Mouse (Mus musculus): ENCODE measurements at regions not wholly inside any gene's neighbourhood (a gene's known extent, or its start where the extent isn't known, plus 50 kb on each side); places are given as distances from the start of the nearest gene placed in this dataset.

DNA sequence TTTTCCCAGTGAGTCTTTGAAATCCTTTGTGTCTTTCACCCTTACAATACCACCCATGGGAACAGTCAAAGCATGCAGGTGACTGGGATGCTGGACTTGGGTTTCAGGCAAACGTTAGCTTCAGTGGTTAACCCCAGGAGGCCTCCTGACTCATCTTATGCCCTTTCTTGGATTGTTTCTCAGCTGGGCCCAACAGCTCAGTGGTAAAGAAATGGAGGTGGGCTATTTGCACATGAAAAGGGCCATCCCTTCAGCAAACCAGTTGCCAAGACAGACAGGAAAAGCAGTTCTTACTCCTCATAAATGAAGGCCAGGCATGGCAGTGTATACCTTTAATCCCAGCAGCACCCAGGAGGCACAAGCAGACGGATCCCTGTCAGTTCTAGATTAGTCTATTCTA, 77.4 kb upstream of the Epcam start:
- no peak overlapping the region for H3K4me3 ChIP-seq (ENCODE audit: insufficient read depth in 1 of 2, low read depth in 1 of 2, low read length in 2 of 2, poor library complexity in 1 of 2, severe bottlenecking in 1 of 2)
- no peak for DNase-seq (ENCODE audit: low read depth, low spot score)
- no peak overlapping the region for H3K27ac ChIP-seq (ENCODE audit: insufficient read depth, low read depth, low read length, poor library complexity, severe bottlenecking)
- TF ChIP-seq ZNF384 (IDR thresholded peaks at IDR 0.05; ENCODE audit: low read depth, low read length) (no peak), MAFK (IDR thresholded peaks at IDR 0.05; ENCODE audit: insufficient read depth, low read depth, low read length) (no peak), HCFC1 (IDR thresholded peaks at IDR 0.05; ENCODE audit: borderline replicate concordance, insufficient read depth, low read length) (no peak), ZC3H11A (IDR thresholded peaks at IDR 0.05; ENCODE audit: borderline replicate concordance, low read depth, low read length) (no peak), CHD2 (IDR thresholded peaks at IDR 0.05; ENCODE audit: low read depth, low read length) (no peak)
- H3K36me3 ChIP-seq (ENCODE audit: control insufficient read depth, insufficient read depth, low read length, poor library complexity, severe bottlenecking) = no peaks in the 10 kb centered on the region
- no peaks in the 10 kb centered on the region for H3K9me3 ChIP-seq (ENCODE audit: control insufficient read depth, insufficient read depth, low read depth, low read length)
- H3K4me1 ChIP-seq (ENCODE audit: control insufficient read depth in 2 of 2, insufficient read depth in 2 of 2, low read length in 2 of 2, poor library complexity in 1 of 2) = peaks cover 7 to 13% of the 10 kb centered on the region in 2 experiments; a peak in 2 of 4 replicates
- in situ Hi-C loops (cut with MboI; ENCODE audit: low sequenced_read_pairs in 2 of 2, unreplicated experiment in 2 of 2) = no loop called here
- no peak overlapping the region for H3K9ac ChIP-seq (ENCODE audit: insufficient read depth, low read depth, low read length, poor library complexity, severe bottlenecking)

DNA sequence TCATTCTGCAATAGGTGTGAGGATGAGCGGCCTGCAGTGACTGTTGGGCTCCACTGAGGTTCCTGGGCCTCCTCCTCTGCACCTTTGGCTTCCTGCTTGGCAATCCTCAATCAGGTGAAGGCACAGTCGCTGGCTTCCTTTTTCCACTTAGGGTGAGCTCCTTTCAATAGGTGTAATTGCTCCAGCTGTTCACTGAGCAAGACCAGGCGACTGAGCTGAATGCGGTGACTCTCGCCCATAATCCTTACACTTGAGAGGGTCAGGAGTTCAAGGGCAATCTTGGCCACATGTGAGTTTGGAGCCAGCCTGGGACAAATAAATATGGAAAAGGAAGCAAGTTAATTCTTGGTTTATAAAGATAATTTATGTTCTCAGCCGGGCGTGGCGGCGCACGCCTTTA, 76.1 kb upstream of the Epcam start:
- H3K9me3 ChIP-seq (ENCODE audit: control insufficient read depth, insufficient read depth, low read depth, low read length) = no peaks in the 10 kb centered on the region
- no peak for DNase-seq (ENCODE audit: low read depth, low spot score)
- in situ Hi-C loops (cut with MboI; ENCODE audit: low sequenced_read_pairs in 2 of 2, unreplicated experiment in 2 of 2) = loop anchor here in 1 of 2 experiments (10.0 kb wide), 1 partner anchor 245 kb away; no protein-coding TSS in a partner anchor
- H3K4me1 ChIP-seq (ENCODE audit: control insufficient read depth in 2 of 2, insufficient read depth in 2 of 2, low read length in 2 of 2, poor library complexity in 1 of 2) = peaks cover 7 to 13% of the 10 kb centered on the region in 2 experiments; a peak in 2 of 4 replicates
- H3K27ac ChIP-seq (ENCODE audit: insufficient read depth, low read depth, low read length, poor library complexity, severe bottlenecking) = no peak overlapping the region
- H3K9ac ChIP-seq (ENCODE audit: insufficient read depth, low read depth, low read length, poor library complexity, severe bottlenecking) = no peak overlapping the region
- H3K36me3 ChIP-seq (ENCODE audit: control insufficient read depth, insufficient read depth, low read length, poor library complexity, severe bottlenecking) = no peaks in the 10 kb centered on the region
- H3K4me3 ChIP-seq (ENCODE audit: insufficient read depth in 1 of 2, low read depth in 1 of 2, low read length in 2 of 2, poor library complexity in 1 of 2, severe bottlenecking in 1 of 2) = no peak overlapping the region
- TF ChIP-seq HCFC1 (IDR thresholded peaks at IDR 0.05; ENCODE audit: borderline replicate concordance, insufficient read depth, low read length) (no peak), ZC3H11A (IDR thresholded peaks at IDR 0.05; ENCODE audit: borderline replicate concordance, low read depth, low read length) (no peak), MAFK (IDR thresholded peaks at IDR 0.05; ENCODE audit: insufficient read depth, low read depth, low read length) (no peak), ZNF384 (IDR thresholded peaks at IDR 0.05; ENCODE audit: low read depth, low read length) (no peak), CHD2 (IDR thresholded peaks at IDR 0.05; ENCODE audit: low read depth, low read length) (no peak)

DNA sequence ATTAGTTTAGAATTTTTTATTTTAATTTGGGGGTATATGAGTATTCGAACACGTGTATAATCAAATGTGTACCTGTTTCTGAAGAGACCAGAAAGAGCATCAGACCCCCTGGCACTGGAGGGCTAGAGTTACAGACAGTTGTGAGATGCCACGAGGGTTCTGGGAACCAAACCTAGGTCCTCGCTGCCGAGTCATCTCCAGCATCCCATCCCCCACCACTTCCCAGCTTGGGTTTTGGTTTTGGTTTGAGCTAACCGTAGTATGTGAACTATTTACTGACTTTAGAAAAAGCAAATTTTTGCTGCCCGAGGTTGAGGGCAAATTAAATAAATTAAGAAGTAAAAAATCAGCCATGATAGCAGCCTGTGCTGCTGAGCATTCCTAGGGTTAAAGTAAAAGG, 74.9 kb upstream of the Epcam start:
- Histone ChIP-seq H3K27ac (ENCODE audit: insufficient read depth, low read depth, low read length, poor library complexity, severe bottlenecking) (no peak overlapping the region), H3K9me3 (ENCODE audit: control insufficient read depth, insufficient read depth, low read depth, low read length) (no peaks in the 10 kb centered on the region), H3K4me1 (ENCODE audit: control insufficient read depth in 2 of 2, insufficient read depth in 2 of 2, low read length in 2 of 2, poor library complexity in 1 of 2) (peaks cover 5 to 13% of the 10 kb centered on the region in 2 experiments; a peak in 2 of 4 replicates), H3K9ac (ENCODE audit: insufficient read depth, low read depth, low read length, poor library complexity, severe bottlenecking) (no peak overlapping the region), H3K36me3 (ENCODE audit: control insufficient read depth, insufficient read depth, low read length, poor library complexity, severe bottlenecking) (no peaks in the 10 kb centered on the region), H3K4me3 (ENCODE audit: insufficient read depth in 1 of 2, low read depth in 1 of 2, low read length in 2 of 2, poor library complexity in 1 of 2, severe bottlenecking in 1 of 2) (no peak overlapping the region)
- TF ChIP-seq CHD2 (IDR thresholded peaks at IDR 0.05; ENCODE audit: low read depth, low read length) (no peak), HCFC1 (IDR thresholded peaks at IDR 0.05; ENCODE audit: borderline replicate concordance, insufficient read depth, low read length) (no peak), ZC3H11A (IDR thresholded peaks at IDR 0.05; ENCODE audit: borderline replicate concordance, low read depth, low read length) (no peak), MAFK (IDR thresholded peaks at IDR 0.05; ENCODE audit: insufficient read depth, low read depth, low read length) (no peak), ZNF384 (IDR thresholded peaks at IDR 0.05; ENCODE audit: low read depth, low read length) (no peak)
- DNase-seq (ENCODE audit: low read depth, low spot score) = no peak
- in situ Hi-C loops (cut with MboI; ENCODE audit: low sequenced_read_pairs in 2 of 2, unreplicated experiment in 2 of 2) = loop anchor here in 1 of 2 experiments (10.0 kb wide), 1 partner anchor 246 kb away; no protein-coding TSS in a partner anchor

DNA sequence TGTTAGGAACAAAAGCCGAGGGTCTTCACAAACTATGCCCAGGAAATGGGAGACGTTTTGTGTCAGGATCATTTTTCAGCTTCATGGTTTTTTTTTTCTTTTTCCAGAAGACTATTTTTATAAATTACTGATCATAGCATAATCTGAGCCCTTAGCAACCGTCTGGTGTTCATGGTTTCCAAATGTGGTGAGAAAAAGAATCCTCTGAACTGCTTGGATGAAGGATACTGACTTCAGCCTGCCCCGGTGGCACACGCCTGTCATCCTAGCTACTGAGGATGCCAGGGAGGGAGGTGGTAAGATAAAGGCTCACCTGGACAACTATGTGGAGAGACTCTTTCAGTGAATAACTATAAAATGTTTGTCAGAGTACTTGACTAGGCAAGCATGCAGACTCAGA, 72.4 kb upstream of the Epcam start:
- no peak for DNase-seq (ENCODE audit: low read depth, low spot score)
- H3K4me3 ChIP-seq (ENCODE audit: insufficient read depth in 1 of 2, low read depth in 1 of 2, low read length in 2 of 2, poor library complexity in 1 of 2, severe bottlenecking in 1 of 2) = no peak overlapping the region
- H3K9ac ChIP-seq (ENCODE audit: insufficient read depth, low read depth, low read length, poor library complexity, severe bottlenecking) = no peak overlapping the region
- in situ Hi-C loops (cut with MboI; ENCODE audit: low sequenced_read_pairs in 2 of 2, unreplicated experiment in 2 of 2) = loop anchor here in 1 of 2 experiments (10.0 kb wide), 1 partner anchor 249 kb away; no protein-coding TSS in a partner anchor
- TF ChIP-seq ZC3H11A (IDR thresholded peaks at IDR 0.05; ENCODE audit: borderline replicate concordance, low read depth, low read length) (no peak), HCFC1 (IDR thresholded peaks at IDR 0.05; ENCODE audit: borderline replicate concordance, insufficient read depth, low read length) (no peak), MAFK (IDR thresholded peaks at IDR 0.05; ENCODE audit: insufficient read depth, low read depth, low read length) (no peak), ZNF384 (IDR thresholded peaks at IDR 0.05; ENCODE audit: low read depth, low read length) (no peak), CHD2 (IDR thresholded peaks at IDR 0.05; ENCODE audit: low read depth, low read length) (no peak)
- no peaks in the 10 kb centered on the region for H3K9me3 ChIP-seq (ENCODE audit: control insufficient read depth, insufficient read depth, low read depth, low read length)
- H3K27ac ChIP-seq (ENCODE audit: insufficient read depth, low read depth, low read length, poor library complexity, severe bottlenecking) = no peak overlapping the region
- peaks cover 3 to 18% of the 10 kb centered on the region in 2 experiments; a peak in 1 of 4 replicates for H3K4me1 ChIP-seq (ENCODE audit: control insufficient read depth in 2 of 2, insufficient read depth in 2 of 2, low read length in 2 of 2, poor library complexity in 1 of 2)
- H3K36me3 ChIP-seq (ENCODE audit: control insufficient read depth, insufficient read depth, low read length, poor library complexity, severe bottlenecking) = no peaks in the 10 kb centered on the region

Measured in ES-E14 (cell line).